Mouse (Mus musculus) left cerebral cortex, adult 18-20 months (tissue): Measurements from ENCODE around the gene Rabep1. TPM values are rescaled to one million over a fixed set of nuclear protein-coding genes. Genes with fewer than 3 reads are reported as not detected.

Experiments
- DNase-seq, 2 experiments: peaks; one replicate each; pipeline ENCODE4 v3.0.0; 2021 to 2022; ENCODE audit warnings: low spot score in 2 of 2, mixed read lengths in 1 of 2
- long read RNA-seq, 2 experiments: library from polyadenylated mRNA; stranded (forward); transcript quantifications; one replicate each; pipeline ENCODE4 v2.0.0; 2021
- total RNA-seq, 2 experiments: library from RNA; stranded (reverse); gene quantifications; 2 replicates each; pipeline ENCODE4 v1.2.3; 2021

Rabep1 gene
- total RNA-seq = 100 to 1,000 TPM; 140 TPM
- long read RNA-seq, experiment 1, full-length matches to known transcripts = 56 of 106 reads
- long read RNA-seq, experiment 1, partial matches to known transcripts = 19 of 106 reads
- long read RNA-seq, experiment 1, other reads (novel, unspliced or antisense) = 31 of 106 reads
- long read RNA-seq, experiment 2, full-length matches to known transcripts = 32 of 66 reads
- long read RNA-seq, experiment 2, partial matches to known transcripts = 11 of 66 reads
- long read RNA-seq, experiment 2, other reads (novel, unspliced or antisense) = 23 of 66 reads

- DNase-seq = peak; percentile 95 to 96
These were observed at the start of gene Rabep1 for GRCm38 (mm10) chr11:70844559-70845456. Gene Rabep1 (plus strand): TSS chr11:70844778.

- DNase-seq = no peak
These were observed 42.2 kb upstream of the Rabep1 start for GRCm38 (mm10) chr11:70802208-70802864.

- DNase-seq = no peak
These were observed 41.7 kb upstream of the Rabep1 start for GRCm38 (mm10) chr11:70802865-70803261.

GRCm38 (mm10) chr11:70803711-70804200, 40.8 kb upstream of the Rabep1 start:
- DNase-seq = no peak

- no peak for DNase-seq
These were observed 40.2 kb upstream of the Rabep1 start for GRCm38 (mm10) chr11:70804395-70804794.

- no peak for DNase-seq
These were observed 38.9 kb upstream of the Rabep1 start for GRCm38 (mm10) chr11:70805641-70806175.

GRCm38 (mm10) chr11:70806697-70807096, 37.9 kb upstream of the Rabep1 start:
- no peak for DNase-seq

GRCm38 (mm10) chr11:70807630-70808029, 36.9 kb upstream of the Rabep1 start:
- DNase-seq = no peak

GRCm38 (mm10) chr11:70808101-70808500, 36.5 kb upstream of the Rabep1 start:
- DNase-seq = no peak

- DNase-seq = no peak
These were observed 35.6 kb upstream of the Rabep1 start for GRCm38 (mm10) chr11:70809011-70809410.

GRCm38 (mm10) chr11:70811041-70811440, 33.5 kb upstream of the Rabep1 start:
- DNase-seq = no peak

- no peak for DNase-seq
These were observed 32.9 kb upstream of the Rabep1 start for GRCm38 (mm10) chr11:70811471-70812240.

- DNase-seq = no peak
These were observed 32.2 kb upstream of the Rabep1 start, which contains the start of gene Scimp for GRCm38 (mm10) chr11:70812365-70812764. Gene Scimp (minus strand): TSS chr11:70812586.

GRCm38 (mm10) chr11:70815071-70815470, 29.5 kb upstream of the Rabep1 start:
- no peak for DNase-seq

- peak; percentile 43 to 59 for DNase-seq
These were observed 29.0 kb upstream of the Rabep1 start for GRCm38 (mm10) chr11:70815498-70816078.

GRCm38 (mm10) chr11:70816770-70817169, 27.8 kb upstream of the Rabep1 start:
- DNase-seq = no peak

GRCm38 (mm10) chr11:70820120-70820519, 24.5 kb upstream of the Rabep1 start:
- DNase-seq = no peak

GRCm38 (mm10) chr11:70821728-70822591, 22.6 kb upstream of the Rabep1 start:
- no peak for DNase-seq

- DNase-seq = no peak
These were observed 18.4 kb upstream of the Rabep1 start for GRCm38 (mm10) chr11:70826207-70826606.
